Mouse (Mus musculus) heart, postnatal 4 days (tissue): ENCODE measurements around the gene Aldh18a1. TPM values are rescaled to one million over a fixed set of nuclear protein-coding genes. Genes with fewer than 3 reads are reported as not detected.
"Not testable (repeated sequence)": the region's sequence is repeated elsewhere in the genome, so short reads cannot be mapped to it uniquely, and the experiment has no call there.

Experiments
- DNase-seq: peaks from one replicate; pipeline ENCODE4 v3.0.0; 2021
- total RNA-seq, 2 experiments: library from RNA; stranded (reverse); gene quantifications; 2 replicates each; pipeline ENCODE4 v1.2.3; 2021

Aldh18a1 gene
- total RNA-seq, result 10 to 100 TPM; 23.5 to 30.4 TPM

- DNase-seq, result peak; percentile 97
Observed at GRCm38 (mm10) chr19:40588293-40588654, at the start of gene Aldh18a1. Gene Aldh18a1 (minus strand): TSS chr19:40588463.

GRCm38 (mm10) chr19:40637601-40638000 is 49.3 kb upstream of the Aldh18a1 start:
- no peak for DNase-seq

GRCm38 (mm10) chr19:40637091-40637490 is 48.8 kb upstream of the Aldh18a1 start:
- peak; percentile 52 for DNase-seq

GRCm38 (mm10) chr19:40633144-40633543 is 44.9 kb upstream of the Aldh18a1 start:
- no peak for DNase-seq

- DNase-seq, result no peak
Observed at GRCm38 (mm10) chr19:40632668-40633067, 44.4 kb upstream of the Aldh18a1 start.

GRCm38 (mm10) chr19:40632193-40632592 is 43.9 kb upstream of the Aldh18a1 start:
- no peak for DNase-seq

GRCm38 (mm10) chr19:40630606-40631005 is 42.3 kb upstream of the Aldh18a1 start:
- no peak for DNase-seq

- peak; percentile 29 for DNase-seq
Observed at GRCm38 (mm10) chr19:40630096-40630495, 41.8 kb upstream of the Aldh18a1 start.

- DNase-seq, result no peak
Observed at GRCm38 (mm10) chr19:40628950-40629349, 40.7 kb upstream of the Aldh18a1 start.

GRCm38 (mm10) chr19:40625935-40626334 is 37.7 kb upstream of the Aldh18a1 start:
- DNase-seq, result no peak

- DNase-seq, result not testable (repeated sequence)
Observed at GRCm38 (mm10) chr19:40621616-40622015, 33.4 kb upstream of the Aldh18a1 start.

GRCm38 (mm10) chr19:40616021-40616420 is 27.8 kb upstream of the Aldh18a1 start:
- DNase-seq, result no peak

GRCm38 (mm10) chr19:40614811-40615210 is 26.5 kb upstream of the Aldh18a1 start:
- no peak for DNase-seq

GRCm38 (mm10) chr19:40611830-40612506 is 23.7 kb upstream of the Aldh18a1 start, which contains the start of the genes Tctn3 and Entpd1:
Gene Tctn3 (minus strand): TSS chr19:40612233.
Gene Entpd1 (plus strand): TSS chr19:40612366.
- DNase-seq, result peak; percentile 98

- no peak for DNase-seq
Observed at GRCm38 (mm10) chr19:40607676-40608075, 19.4 kb upstream of the Aldh18a1 start.

- no peak for DNase-seq
Observed at GRCm38 (mm10) chr19:40605189-40605588, 16.9 kb upstream of the Aldh18a1 start.

- no peak for DNase-seq
Observed at GRCm38 (mm10) chr19:40601870-40602269, 13.6 kb upstream of the Aldh18a1 start.

- not testable (repeated sequence) for DNase-seq
Observed at GRCm38 (mm10) chr19:40600846-40601245, 12.6 kb upstream of the Aldh18a1 start.

GRCm38 (mm10) chr19:40595831-40596230 is 7.6 kb upstream of the Aldh18a1 start:
- peak; percentile 38 for DNase-seq

GRCm38 (mm10) chr19:40595231-40595630 is 7.0 kb upstream of the Aldh18a1 start:
- no peak for DNase-seq

- DNase-seq, result no peak
Observed at GRCm38 (mm10) chr19:40589530-40589880, 1.2 kb upstream of the Aldh18a1 start.

- DNase-seq, result peak; percentile 94
Observed at GRCm38 (mm10) chr19:40588847-40589529, 725 bp upstream of the Aldh18a1 start.

GRCm38 (mm10) chr19:40587491-40588292 is 571 bp downstream of the Aldh18a1 start:
- DNase-seq, result no peak
